Mouse (Mus musculus): ENCODE measurements around the gene Lrrc1. TPM values are rescaled to one million over a fixed set of nuclear protein-coding genes. Genes with fewer than 3 reads are reported as not detected.

The Lrrc1 gene
- polyA plus RNA-seq, 1 experiment from 2014 or later: 5.0 TPM

- Histone ChIP-seq H3K4me1 (ENCODE audit: control insufficient read depth, insufficient read depth, low read depth, low read length) (no peaks in the 10 kb centered on the region), H3K9me3 (ENCODE audit: control insufficient read depth, low read length) (no peaks in the 10 kb centered on the region), H3K4me3 (ENCODE audit: low read length) (no peak overlapping the region), H3K27me3 (replicated peaks; ENCODE audit: control insufficient read depth, insufficient read depth, low read length) (no peaks in the 10 kb centered on the region), H3K9ac (ENCODE audit: low read depth, low read length) (no peak overlapping the region), H3K4me2 (ENCODE audit: low read length) (no peak overlapping the region), H3K27ac (ENCODE audit: low read depth, low read length) (no peak overlapping the region), H3K36me3 (ENCODE audit: control insufficient read depth, insufficient read depth, low read length) (no peaks in the 10 kb centered on the region)
- WGBS: 91% methylated on average over 6 of the region's 6 CpGs
- no peak for ATAC-seq
Measured at GRCm38 (mm10) chr9:77403961-77404360, 140.7 kb downstream of the Lrrc1 start.

- Histone ChIP-seq H3K27me3 (replicated peaks; ENCODE audit: control insufficient read depth, insufficient read depth, low read length) (no peaks in the 10 kb centered on the region), H3K4me3 (ENCODE audit: low read length) (no peak overlapping the region), H3K4me1 (ENCODE audit: control insufficient read depth, insufficient read depth, low read depth, low read length) (no peaks in the 10 kb centered on the region), H3K36me3 (ENCODE audit: control insufficient read depth, insufficient read depth, low read length) (no peaks in the 10 kb centered on the region), H3K9ac (ENCODE audit: low read depth, low read length) (no peak overlapping the region), H3K9me3 (ENCODE audit: control insufficient read depth, low read length) (no peaks in the 10 kb centered on the region), H3K27ac (ENCODE audit: low read depth, low read length) (no peak overlapping the region), H3K4me2 (ENCODE audit: low read length) (no peak overlapping the region)
- 88% methylated on average over 1 of the region's 1 CpGs for WGBS
- ATAC-seq: no peak
Measured at GRCm38 (mm10) chr9:77402971-77403370, 141.7 kb downstream of the Lrrc1 start.

- Histone ChIP-seq H3K4me2 (ENCODE audit: low read length) (no peak overlapping the region), H3K4me1 (ENCODE audit: control insufficient read depth, insufficient read depth, low read depth, low read length) (no peaks in the 10 kb centered on the region), H3K4me3 (ENCODE audit: low read length) (no peak overlapping the region), H3K27ac (ENCODE audit: low read depth, low read length) (no peak overlapping the region), H3K9ac (ENCODE audit: low read depth, low read length) (no peak overlapping the region), H3K27me3 (replicated peaks; ENCODE audit: control insufficient read depth, insufficient read depth, low read length) (no peaks in the 10 kb centered on the region), H3K36me3 (ENCODE audit: control insufficient read depth, insufficient read depth, low read length) (no peaks in the 10 kb centered on the region), H3K9me3 (ENCODE audit: control insufficient read depth, low read length) (no peaks in the 10 kb centered on the region)
- 93% methylated on average over 5 of the region's 5 CpGs for WGBS
- no peak for ATAC-seq
Measured at GRCm38 (mm10) chr9:77399801-77400200, 144.9 kb downstream of the Lrrc1 start.

- Histone ChIP-seq H3K9me3 (ENCODE audit: control insufficient read depth, low read length) (no peaks in the 10 kb centered on the region), H3K4me1 (ENCODE audit: control insufficient read depth, insufficient read depth, low read depth, low read length) (no peaks in the 10 kb centered on the region), H3K9ac (ENCODE audit: low read depth, low read length) (no peak overlapping the region), H3K27ac (ENCODE audit: low read depth, low read length) (no peak overlapping the region), H3K27me3 (replicated peaks; ENCODE audit: control insufficient read depth, insufficient read depth, low read length) (no peaks in the 10 kb centered on the region), H3K4me3 (ENCODE audit: low read length) (no peak overlapping the region), H3K4me2 (ENCODE audit: low read length) (no peak overlapping the region), H3K36me3 (ENCODE audit: control insufficient read depth, insufficient read depth, low read length) (no peaks in the 10 kb centered on the region)
- peak; percentile 78 for ATAC-seq
- 66% methylated on average over 13 of the region's 13 CpGs for WGBS
Measured at GRCm38 (mm10) chr9:77398856-77399631, 145.6 kb downstream of the Lrrc1 start.

GRCm38 (mm10) chr9:77397027-77397426 is 147.6 kb downstream of the Lrrc1 start:
- H3K27me3 ChIP-seq (replicated peaks; ENCODE audit: control insufficient read depth, insufficient read depth, low read length): no peaks in the 10 kb centered on the region
- H3K27ac ChIP-seq (ENCODE audit: low read depth, low read length): no peak overlapping the region
- ATAC-seq: no peak
- H3K36me3 ChIP-seq (ENCODE audit: control insufficient read depth, insufficient read depth, low read length): no peaks in the 10 kb centered on the region
- 85% methylated on average over 4 of the region's 4 CpGs for WGBS
- no peaks in the 10 kb centered on the region for H3K9me3 ChIP-seq (ENCODE audit: control insufficient read depth, low read length)
- no peaks in the 10 kb centered on the region for H3K4me1 ChIP-seq (ENCODE audit: control insufficient read depth, insufficient read depth, low read depth, low read length)
- H3K9ac ChIP-seq (ENCODE audit: low read depth, low read length): no peak overlapping the region
- no peak overlapping the region for H3K4me3 ChIP-seq (ENCODE audit: low read length)
- no peak overlapping the region for H3K4me2 ChIP-seq (ENCODE audit: low read length)

GRCm38 (mm10) chr9:77391248-77391647 is 153.4 kb downstream of the Lrrc1 start:
- H3K4me1 ChIP-seq (ENCODE audit: control insufficient read depth, insufficient read depth, low read depth, low read length): no peaks in the 10 kb centered on the region
- H3K9ac ChIP-seq (ENCODE audit: low read depth, low read length): no peak overlapping the region
- H3K9me3 ChIP-seq (ENCODE audit: control insufficient read depth, low read length): no peaks in the 10 kb centered on the region
- no peaks in the 10 kb centered on the region for H3K27me3 ChIP-seq (replicated peaks; ENCODE audit: control insufficient read depth, insufficient read depth, low read length)
- H3K4me2 ChIP-seq (ENCODE audit: low read length): no peak overlapping the region
- 90% methylated on average over 10 of the region's 10 CpGs for WGBS
- H3K36me3 ChIP-seq (ENCODE audit: control insufficient read depth, insufficient read depth, low read length): no peaks in the 10 kb centered on the region
- H3K4me3 ChIP-seq (ENCODE audit: low read length): no peak overlapping the region
- ATAC-seq: no peak
- no peak overlapping the region for H3K27ac ChIP-seq (ENCODE audit: low read depth, low read length)

GRCm38 (mm10) chr9:77388956-77389355 is 155.7 kb downstream of the Lrrc1 start:
- no peaks in the 10 kb centered on the region for H3K4me1 ChIP-seq (ENCODE audit: control insufficient read depth, insufficient read depth, low read depth, low read length)
- H3K9me3 ChIP-seq (ENCODE audit: control insufficient read depth, low read length): no peaks in the 10 kb centered on the region
- H3K36me3 ChIP-seq (ENCODE audit: control insufficient read depth, insufficient read depth, low read length): no peaks in the 10 kb centered on the region
- no peak overlapping the region for H3K9ac ChIP-seq (ENCODE audit: low read depth, low read length)
- WGBS: 89% methylated on average over 8 of the region's 8 CpGs
- H3K27me3 ChIP-seq (replicated peaks; ENCODE audit: control insufficient read depth, insufficient read depth, low read length): no peaks in the 10 kb centered on the region
- no peak overlapping the region for H3K4me2 ChIP-seq (ENCODE audit: low read length)
- no peak overlapping the region for H3K4me3 ChIP-seq (ENCODE audit: low read length)
- ATAC-seq: no peak
- H3K27ac ChIP-seq (ENCODE audit: low read depth, low read length): no peak overlapping the region

- no peaks in the 10 kb centered on the region for H3K36me3 ChIP-seq (ENCODE audit: control insufficient read depth, insufficient read depth, low read length)
- H3K4me3 ChIP-seq (ENCODE audit: low read length): no peak overlapping the region
- no peaks in the 10 kb centered on the region for H3K9me3 ChIP-seq (ENCODE audit: control insufficient read depth, low read length)
- H3K27me3 ChIP-seq (replicated peaks; ENCODE audit: control insufficient read depth, insufficient read depth, low read length): no peaks in the 10 kb centered on the region
- WGBS: 42% methylated on average over 1 of the region's 1 CpGs
- no peaks in the 10 kb centered on the region for H3K4me1 ChIP-seq (ENCODE audit: control insufficient read depth, insufficient read depth, low read depth, low read length)
- H3K4me2 ChIP-seq (ENCODE audit: low read length): no peak overlapping the region
- no peak for ATAC-seq
- H3K9ac ChIP-seq (ENCODE audit: low read depth, low read length): no peak overlapping the region
- no peak overlapping the region for H3K27ac ChIP-seq (ENCODE audit: low read depth, low read length)
Measured at GRCm38 (mm10) chr9:77386751-77387150, 157.9 kb downstream of the Lrrc1 start.

GRCm38 (mm10) chr9:77385611-77386010 is 159.1 kb downstream of the Lrrc1 start:
- Histone ChIP-seq H3K4me3 (ENCODE audit: low read length) (no peak overlapping the region), H3K36me3 (ENCODE audit: control insufficient read depth, insufficient read depth, low read length) (no peaks in the 10 kb centered on the region), H3K27ac (ENCODE audit: low read depth, low read length) (no peak overlapping the region), H3K27me3 (replicated peaks; ENCODE audit: control insufficient read depth, insufficient read depth, low read length) (no peaks in the 10 kb centered on the region), H3K4me2 (ENCODE audit: low read length) (no peak overlapping the region), H3K9me3 (ENCODE audit: control insufficient read depth, low read length) (no peaks in the 10 kb centered on the region), H3K9ac (ENCODE audit: low read depth, low read length) (no peak overlapping the region), H3K4me1 (ENCODE audit: control insufficient read depth, insufficient read depth, low read depth, low read length) (no peaks in the 10 kb centered on the region)
- no peak for ATAC-seq
- 82% methylated on average over 12 of the region's 12 CpGs for WGBS
